Mouse (Mus musculus) layer of hippocampus, adult 9-10 months (tissue): Measurements from ENCODE around the gene Med14.
A peak's percentile ranks its signal among the peaks of the same experiment; 100 is the strongest.

Experiments used
- DNase-seq: peaks from one replicate; pipeline ENCODE4 v3.0.0; 2022; ENCODE audit warnings: low spot score

The Med14 gene

DNA sequence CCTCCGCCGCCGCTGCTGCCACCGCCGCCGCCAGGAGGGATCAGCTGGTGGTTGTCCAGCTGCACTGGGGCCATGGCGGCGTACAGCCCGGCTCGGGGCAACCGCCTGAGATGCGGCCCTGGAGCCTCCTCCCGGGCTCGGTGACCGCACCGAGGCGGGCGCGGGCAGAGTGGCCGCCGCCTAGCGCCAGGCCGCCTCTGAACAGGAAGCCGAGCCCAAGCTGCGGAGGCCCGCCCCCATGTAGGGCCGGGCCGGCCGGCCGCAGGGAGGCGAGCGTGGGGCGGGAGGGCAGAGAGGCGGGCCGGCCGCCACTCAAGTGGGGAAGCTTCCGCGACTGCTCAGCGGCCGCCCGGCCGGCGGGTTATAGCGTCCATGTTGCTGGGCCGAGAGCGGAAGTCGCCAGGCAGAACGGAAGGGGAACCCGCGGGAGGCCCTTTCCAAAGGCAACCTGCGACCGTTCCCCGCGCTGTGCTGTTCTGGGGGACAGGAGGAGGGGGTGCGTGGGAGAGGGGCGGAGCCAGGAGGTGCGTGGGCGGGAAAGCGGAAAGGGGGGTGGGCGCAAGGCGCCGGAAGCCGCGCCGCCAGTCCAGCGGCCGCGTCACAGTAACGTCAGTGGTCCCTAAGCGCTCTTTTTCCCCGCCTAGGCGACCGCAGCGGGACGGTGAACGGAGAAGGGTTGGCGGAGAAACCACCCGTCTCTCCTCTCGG is at the start of gene Med14:
Med14 (minus strand) TSS at position 448 of the 708 bp plus-strand sequence.
- peak; percentile 47 for DNase-seq

DNA sequence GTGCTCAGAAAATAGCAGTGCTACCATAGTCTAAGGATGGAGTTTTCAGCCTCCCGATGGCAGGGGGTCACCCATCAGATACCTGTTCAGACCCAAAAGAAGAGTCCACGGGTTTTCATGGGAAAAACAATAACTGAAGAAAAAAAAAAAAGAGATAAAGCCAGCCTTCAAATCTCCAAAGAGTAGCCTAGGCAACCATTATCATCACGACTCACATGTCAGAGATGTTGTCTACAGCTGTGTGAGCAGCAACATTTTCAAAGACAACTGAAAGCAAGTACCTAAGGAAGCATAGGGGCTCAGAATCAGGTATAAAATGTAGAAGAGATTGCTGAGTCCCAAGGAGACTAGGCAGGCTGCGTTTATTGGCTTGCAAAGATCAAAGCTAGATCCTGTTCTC is 38.7 kb upstream of the Med14 start:
- DNase-seq = no peak

DNA sequence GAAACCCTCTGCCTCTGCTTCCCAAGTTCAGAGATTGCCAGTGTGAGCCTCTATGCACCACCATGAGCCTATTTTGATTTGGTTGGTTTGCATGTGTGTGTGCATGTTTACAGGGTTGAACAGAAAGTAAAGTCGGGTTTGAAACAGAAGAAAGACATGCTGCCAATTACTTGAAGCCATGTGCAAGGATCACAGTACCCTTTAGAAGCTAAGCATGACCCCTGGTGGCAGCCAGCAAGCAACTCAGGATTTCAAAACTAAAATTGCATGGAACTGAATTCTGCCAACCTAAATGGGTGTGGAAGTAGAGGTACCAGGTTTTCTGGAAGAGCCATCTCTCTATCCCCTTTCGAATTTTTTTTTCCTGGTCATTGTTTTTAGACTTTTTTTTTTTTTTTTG is 33.0 kb upstream of the Med14 start:
- no peak for DNase-seq

DNA sequence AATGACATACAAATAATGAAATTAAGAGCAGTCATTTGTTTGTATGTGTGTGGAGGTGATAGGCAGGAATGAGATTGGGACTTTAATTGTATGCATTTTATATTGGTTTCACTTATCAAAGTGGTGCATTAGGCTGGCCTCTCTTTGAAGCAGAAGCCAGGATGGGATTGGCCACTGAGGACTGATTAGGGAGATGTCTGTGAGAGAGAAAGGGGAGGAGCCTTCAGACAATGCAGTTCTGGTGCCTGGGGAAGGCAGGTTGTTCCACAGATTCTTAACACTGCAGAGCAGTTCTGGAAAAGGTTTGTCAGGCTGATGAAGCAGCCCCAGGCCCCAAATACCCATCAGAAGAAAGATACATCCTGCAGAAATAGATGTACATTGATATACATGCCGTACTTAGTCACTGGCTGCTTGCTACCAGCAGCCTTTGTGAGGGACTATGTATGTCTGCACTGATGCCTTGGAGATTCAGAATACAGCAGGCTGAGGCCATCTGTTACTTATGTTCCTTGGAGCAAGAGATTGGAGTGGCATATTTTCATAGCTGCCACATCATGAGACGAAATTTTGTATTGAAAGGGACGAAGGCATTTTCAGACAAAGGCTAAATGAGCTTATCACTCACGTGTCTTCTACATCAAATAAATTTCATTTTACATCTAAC is 29.9 kb upstream of the Med14 start:
- no peak for DNase-seq

DNA sequence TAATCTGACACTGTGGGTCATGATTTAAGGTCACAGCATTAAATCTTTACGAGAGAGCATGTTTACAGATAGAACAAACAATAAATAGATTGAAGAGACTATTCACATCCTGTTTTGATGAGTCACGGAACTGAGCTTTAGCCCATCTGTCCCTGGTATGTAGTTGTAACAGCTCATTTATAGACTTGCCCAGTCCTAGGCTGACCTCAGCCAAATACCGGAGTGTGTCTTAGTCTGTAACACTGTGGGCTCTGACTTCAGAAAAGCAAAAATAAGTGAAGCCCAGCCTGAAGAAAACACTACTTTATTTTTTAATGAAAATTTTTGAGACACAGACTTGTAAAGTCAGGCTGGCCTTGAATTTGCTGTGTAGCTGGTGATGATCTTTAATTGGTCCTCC is 11.4 kb upstream of the Med14 start:
- no peak for DNase-seq

DNA sequence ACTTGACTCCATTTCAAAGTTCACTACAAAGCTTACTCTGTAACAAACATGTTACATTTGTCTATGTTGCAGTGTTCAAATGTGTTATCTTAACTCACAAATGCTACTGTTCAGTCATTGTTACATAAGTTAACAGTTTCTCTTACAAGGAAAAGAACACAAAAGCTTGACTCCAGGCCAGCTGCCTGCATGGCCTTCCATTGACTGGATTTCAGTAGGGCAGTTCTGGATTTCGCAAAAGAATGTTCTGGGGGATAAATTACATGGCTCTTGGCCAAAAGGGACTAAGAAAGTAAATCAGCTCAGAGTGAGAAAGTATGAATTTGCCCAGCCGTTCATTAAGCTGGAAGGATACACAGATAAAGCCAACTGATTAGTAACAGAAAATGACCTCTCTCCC is 9.7 kb upstream of the Med14 start:
- DNase-seq = no peak

DNA sequence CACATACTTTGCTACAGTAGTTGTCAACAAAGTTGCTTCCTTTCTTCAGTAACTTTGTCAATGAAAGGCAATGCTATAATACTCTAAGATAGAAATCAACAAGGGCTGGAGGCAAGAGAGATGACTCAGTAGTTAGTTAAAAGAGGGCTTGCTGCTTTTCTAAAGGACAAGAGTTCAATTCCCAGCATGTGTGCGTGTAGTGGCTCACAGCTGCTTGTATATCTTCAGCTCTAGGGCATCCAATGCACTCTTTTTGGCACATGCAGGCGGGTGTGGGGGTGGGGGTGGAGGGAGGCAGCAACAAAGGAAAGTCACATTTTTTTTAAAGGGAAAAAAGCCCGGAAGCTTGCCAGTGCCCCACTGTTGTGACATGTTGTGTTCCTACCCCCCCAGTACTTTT is 6.7 kb upstream of the Med14 start:
- DNase-seq = no peak

DNA sequence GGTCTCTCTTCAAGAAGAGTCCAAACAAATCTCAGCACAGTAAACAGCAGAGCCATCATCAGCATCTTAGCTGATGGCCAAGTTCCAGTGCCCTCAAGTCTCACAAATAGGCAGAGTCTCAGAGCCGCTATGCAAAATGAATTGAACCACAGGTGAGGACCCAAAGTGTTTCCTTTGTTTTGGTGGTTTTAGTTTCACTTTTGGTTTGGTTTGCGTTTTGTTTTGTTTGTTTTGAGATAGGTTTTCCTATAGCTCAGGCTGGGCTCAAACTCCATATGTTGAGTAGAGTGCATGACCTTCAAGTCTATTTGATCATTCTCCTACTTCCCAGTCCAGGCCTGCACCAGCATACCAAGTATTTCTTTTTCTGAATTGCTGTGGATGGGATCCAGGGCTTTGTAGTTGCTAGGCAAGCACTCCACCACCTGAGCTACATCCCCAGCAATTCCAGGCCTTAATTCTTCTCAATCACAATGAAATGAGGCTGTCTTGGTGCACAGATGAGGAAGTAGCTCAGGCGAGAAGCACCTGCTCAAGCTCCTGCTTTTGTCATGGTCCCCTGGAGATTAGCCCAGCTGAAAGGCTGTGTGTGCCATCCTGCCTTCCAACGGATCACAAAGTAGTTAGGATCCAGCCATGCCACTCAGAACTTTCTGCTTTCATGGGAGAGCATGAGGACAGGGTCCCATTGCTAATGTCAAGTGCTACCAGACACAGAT is 5.1 kb upstream of the Med14 start:
- no peak for DNase-seq

DNA sequence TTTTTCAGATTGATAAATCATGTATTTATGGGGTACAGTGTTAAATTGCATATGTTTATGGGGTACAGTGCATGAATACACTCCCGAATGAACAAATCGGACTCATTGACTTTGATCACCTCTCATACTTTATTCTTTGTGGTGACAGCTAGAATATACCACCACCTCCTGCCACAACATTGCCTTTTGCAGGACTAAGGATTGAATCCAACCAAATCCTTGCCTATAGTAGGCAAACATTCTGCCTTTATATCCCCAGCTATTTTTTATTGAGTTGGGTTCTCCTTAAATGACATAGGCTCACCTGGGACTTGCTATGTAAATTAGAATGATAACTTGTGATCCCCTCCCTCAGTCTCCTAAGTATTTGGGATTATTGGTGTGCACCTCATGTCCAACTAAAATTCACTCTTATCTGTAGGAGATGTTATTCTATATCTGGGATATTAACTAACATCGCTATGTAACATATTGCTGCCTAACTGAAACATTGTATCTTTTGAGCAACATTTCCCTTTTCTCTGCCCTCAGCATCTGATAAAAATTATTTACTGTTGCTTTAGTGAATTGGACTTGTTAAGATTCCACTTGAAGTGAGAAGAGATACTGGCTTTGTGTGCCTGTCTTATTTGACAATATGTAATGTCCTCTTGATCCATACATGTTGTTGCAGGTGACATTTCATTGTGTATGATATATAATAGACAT is 1.4 kb upstream of the Med14 start:
- no peak for DNase-seq

DNA sequence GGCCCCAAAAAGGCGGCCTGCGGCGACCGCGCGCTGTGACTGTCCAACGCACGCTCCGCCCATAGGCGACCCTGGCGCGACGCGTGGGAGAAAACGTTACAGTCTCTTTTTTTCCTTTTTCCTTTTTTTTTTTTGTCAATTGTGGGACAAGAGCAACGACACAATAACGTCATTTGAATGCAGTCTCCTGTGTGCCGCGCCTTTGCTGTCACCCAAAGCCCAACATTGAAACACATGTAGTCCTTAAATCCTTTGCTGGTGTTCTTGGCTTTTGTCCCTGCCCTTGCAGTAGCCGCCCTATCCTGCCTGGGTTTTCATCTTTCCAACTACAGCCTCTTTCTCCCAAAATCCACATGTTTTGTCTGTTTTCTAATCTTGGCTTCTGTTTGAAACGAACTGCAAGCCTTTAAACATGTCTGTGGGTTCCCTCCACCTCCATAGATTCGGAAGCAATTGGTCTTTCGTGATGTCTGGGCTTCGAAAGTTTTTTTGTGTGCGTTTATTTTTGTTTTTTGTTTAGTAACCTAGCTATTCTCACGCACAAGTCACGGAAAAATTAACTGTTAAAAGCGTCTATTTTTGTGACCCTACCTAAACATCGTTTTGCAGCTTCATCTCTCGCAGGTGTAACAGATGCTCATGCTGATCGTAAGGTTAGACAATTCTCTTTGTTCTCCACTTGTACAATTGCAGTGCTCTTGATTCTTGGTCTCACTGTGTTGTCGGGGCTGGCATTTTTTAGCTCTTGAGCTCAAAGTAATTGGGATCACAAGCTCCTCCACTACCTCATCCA is 657 bp upstream of the Med14 start:
- peak; percentile 12 for DNase-seq

DNA sequence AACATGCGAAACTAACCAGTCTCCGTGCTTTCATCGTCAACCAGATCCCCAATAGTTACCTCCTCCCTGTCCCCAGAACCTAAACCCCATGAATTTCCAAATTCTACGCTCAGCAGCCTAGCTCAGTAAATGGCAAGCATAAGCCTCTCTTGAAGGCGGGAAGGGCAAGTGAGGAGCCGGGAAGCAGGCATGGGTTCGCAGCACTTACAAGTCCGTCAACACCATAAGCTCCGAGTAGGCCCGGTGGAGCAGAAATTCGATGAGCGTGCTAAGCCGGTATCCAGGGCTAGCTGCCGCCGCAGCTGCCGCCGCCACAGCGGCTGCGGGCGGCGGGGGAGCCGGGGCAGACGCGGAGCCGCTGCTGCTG is 631 bp downstream of the Med14 start:
- DNase-seq = no peak

DNA sequence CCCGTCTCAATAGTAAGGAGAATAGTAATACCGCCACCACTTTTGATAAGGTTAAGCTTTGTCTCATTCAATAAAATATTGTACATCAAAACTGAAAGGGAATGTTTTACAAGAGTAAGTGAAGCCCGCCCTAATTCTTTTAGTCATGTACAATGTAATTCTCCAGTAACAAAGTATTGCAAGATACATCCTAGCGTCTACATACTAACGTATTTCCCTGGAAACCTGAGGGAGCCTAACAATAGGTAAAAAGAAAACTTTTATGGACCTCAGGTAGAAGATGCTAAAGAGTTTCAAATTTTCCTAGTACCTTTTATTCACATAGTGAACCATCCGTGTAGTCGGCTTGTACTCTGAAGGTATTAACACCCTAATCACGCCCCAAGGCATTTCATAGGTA is 1.4 kb downstream of the Med14 start:
- no peak for DNase-seq

DNA sequence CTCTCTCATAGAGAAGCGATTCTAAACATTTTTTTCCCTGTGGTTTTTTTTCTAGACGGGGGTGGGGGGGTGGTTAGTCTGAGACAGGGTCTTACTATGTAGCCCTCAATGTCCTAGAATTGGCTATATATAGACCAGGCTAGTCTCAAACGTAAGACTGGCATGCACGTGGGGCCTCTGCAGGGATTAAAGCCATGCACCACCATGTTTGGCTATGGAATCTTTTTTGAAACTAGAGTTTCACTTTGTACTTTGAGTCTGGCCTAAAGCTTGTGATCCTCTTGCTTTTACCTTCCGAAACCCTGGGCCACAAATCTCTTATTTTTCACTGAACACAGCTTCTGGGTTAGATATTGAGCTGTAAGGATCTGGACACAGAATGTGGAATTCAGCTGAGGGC is 2.2 kb downstream of the Med14 start:
- DNase-seq = no peak

DNA sequence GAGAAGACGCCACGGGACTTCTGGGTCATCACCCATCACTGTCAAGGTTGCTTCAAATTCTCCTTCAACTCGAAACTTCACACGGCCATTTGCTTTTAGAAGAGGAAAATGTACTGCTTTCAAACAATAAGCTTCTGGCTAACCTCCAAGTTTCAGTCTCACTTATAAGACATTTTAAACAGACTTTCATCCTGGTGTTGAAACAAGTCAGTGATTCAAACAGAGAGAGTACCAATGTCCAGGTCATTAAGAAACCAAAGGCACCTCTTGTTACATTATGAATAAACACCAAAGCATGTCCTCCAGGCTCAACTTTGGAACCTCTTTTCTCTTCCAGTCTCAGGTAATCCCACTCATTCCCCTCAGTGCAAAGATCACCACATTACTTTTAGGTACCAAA is 14.0 kb downstream of the Med14 start:
- no peak for DNase-seq

DNA sequence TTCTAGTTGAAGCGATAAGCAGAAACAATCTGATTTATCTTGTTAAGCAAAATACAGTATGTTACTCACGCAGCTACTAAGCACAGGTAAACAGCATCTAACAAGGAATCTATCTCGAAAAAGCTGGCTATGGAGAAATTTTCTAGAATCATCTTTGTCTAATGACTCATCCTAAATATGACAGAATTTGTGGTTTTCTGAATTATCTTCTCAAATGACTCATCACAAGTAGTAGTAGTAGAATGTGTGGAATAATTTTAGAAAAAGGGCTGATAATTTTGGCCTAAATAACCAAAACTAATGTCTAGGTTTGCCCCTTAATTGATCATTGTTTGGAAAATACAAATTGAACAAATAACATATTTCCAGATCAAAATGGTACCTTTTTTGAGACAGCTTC is 15.1 kb downstream of the Med14 start:
- DNase-seq = no peak

DNA sequence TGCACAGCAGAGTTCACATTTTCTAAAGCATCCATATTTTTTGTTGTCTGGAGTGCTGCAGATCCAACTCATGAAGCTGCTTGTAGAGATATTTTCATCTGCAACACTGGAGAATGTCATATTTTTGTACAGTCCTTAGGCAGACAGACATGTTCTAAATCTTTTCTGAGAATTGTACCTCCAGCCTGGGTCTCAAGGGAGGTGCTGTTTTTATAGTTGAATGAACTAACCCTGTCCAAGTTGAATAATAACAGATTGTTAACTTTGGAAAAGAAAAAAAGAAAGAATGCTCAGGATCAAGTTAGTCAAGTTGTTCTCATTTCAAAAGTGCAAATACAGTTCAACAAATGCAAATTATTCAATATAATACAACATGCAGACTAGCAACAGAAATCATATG is 21.5 kb downstream of the Med14 start:
- DNase-seq = no peak

DNA sequence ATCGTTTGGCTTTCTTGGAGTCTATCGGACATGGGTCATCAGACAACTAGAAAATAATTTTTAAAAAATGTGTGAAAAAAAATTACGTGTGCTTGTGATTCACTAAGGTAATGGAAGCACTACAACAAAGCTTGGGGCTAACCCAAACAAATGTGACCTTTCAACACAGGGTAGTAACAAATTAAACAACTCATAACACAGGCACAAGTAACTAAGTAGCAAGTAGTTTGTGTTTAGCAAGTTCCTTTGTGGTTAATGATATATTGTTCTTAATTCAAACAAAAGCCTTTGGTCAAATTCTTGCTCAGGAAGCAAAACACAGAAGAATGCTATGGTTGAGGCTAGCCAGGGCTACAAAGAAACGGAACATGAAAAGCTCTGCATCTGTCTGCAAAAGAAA is 45.8 kb downstream of the Med14 start:
- no peak for DNase-seq

DNA sequence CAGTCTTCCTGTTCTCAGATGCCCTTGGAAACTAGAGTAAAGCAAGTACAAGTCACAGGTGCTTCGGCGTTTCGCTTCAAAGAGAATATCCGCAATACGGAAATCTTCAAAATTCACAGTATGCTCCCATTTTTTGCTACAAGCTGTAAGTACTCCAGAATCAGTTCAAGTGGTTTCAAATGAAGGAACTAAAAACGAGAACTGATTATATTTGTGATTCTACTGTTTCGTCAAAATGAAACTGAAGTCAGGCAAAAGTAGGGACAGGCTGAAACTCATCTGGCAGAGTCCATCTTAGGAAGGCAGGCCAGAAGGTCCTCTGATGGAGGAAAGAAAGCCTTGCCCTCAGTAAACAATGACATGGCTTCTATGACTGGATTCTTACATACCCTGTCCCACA is 48.1 kb downstream of the Med14 start:
- no peak for DNase-seq

DNA sequence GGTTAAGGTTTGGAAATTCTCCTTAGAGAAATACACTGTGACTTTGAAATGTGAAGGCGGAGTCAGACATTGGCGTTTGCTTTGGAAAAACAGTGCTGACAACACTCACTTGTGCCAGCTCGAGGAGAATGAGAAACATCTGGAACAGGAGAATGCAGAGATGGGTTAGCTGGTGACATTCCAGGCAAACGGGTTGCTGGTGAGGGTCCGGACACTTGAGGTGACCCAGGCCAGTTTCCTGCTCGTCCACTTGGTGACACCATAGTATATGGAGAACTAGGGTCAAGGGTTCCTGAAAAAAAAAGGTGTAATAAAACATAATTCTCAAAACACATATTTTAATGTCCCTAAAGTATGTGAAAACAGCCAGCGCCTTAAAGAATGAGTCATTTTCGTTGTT is 75.0 kb downstream of the Med14 start:
- no peak for DNase-seq

DNA sequence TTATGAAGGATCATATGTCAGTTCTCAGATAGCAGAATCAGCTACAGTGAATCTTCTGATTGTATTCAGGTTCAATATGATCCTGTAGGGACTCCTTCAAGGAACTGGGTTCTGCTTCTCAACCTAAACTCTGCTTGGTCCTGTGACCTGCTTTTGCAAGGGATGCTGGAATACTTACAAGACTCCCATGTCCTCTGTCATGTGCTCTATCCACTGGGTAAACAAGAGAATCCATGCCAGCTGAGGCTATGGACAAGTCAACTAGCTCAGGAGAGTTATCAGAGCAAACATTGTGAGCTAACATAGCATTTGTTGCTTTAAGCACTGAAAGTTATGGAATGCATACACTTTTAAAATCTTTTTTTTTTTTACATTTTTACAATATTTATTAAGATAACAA is 75.8 kb downstream of the Med14 start:
- no peak for DNase-seq

DNA sequence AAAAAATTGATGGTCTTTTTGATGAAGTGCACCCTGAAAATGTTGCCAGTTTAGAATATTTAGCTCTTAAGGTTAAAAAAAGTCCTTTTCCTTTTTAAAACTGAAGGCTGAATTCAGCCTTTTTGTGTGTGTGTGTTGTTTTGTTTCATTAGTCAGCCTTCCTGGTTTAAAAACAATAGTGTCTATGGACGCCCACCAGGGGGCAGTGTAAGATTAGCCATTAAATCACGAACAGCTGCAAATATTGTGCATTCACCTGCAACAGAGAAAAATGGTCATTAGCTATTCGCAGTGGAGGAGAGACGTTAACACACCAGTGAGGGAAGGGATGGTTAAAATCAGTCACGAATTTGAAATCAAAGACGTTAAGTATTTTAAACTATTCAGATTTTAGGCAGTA is 84.5 kb downstream of the Med14 start:
- peak; percentile 56 for DNase-seq
